Mouse (Mus musculus): Measurements from ENCODE around the gene Khnyn.

Khnyn gene

DNA sequence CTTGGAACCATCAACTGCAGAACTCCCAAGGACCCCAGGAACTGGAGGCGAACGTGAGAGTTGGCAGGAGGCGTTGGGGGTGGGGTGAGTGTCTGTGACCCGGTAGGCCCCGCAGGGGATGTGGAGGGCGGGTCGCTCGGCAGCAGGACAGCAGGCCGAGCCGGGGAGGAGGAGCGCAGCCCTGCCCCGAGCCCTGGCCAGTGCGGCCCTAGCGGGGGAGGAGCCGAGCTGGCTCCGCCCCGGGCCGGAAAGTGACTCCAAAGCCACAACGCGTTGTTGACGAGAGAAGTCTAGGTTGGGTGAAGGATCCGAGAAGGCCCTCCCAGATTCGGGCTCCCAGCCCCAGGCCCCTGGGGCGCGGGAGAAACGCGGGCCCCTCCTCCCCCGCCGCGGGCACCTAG lies at the start of gene Khnyn:
TSS of gene Khnyn (plus strand) at position 235 of the 401 bp plus-strand sequence.
- DNase-seq = peak; percentile 100

- no peak for DNase-seq
Measured at GRCm38 (mm10) chr14:55838312-55838711, 46.4 kb upstream of the Khnyn start.

DNA sequence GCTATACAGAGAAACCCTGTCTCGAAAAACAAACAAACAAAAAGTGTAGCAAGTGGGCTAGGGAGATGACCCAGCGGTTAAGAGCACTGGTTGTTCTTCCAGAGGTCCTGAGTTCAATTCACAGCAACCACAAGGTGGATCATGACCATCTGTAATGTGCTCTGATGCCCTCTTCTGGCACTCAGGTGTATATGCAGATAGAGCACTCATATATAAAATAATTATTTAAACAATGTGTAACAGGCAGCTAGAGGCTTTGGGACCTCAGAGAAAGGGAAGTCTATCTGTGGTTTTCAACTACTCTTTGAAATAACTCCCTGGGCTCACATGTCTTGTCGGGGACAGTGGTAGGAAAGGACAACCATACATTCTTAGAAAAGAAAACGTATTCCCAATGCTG lies 46.0 kb upstream of the Khnyn start:
- no peak for DNase-seq

DNA sequence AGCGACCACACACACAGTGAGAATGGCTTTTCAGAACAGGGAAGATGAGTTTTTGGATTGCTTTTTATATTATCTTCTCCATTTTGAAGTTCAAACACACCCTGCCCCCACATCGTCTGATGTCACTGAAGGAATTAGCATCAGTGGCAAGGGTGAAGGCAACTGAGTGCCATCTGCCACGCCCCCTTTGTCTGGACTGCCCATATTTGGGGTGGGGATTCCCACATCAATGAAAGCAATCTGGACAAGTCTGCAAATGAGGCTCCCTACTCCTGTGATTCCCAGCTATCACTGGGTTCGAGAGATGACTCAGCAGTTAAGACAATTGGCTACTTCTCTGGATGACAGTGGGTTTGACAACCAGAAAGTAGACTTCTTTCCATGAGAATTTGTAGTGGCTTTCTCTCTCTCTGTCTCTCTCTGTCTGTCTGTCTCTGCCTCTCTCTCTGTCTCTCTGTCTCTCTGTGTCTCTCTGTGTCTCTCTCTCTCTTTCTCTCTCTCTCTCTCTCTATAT lies 43.8 kb upstream of the Khnyn start:
- DNase-seq = no peak

- DNase-seq = no peak
Measured at GRCm38 (mm10) chr14:55842794-55843193, 42.0 kb upstream of the Khnyn start.

GRCm38 (mm10) chr14:55845506-55846294 lies 39.0 kb upstream of the Khnyn start:
- no peak for DNase-seq

- DNase-seq = no peak
Measured at GRCm38 (mm10) chr14:55850885-55851284, 33.9 kb upstream of the Khnyn start.

- peak; percentile 94 for DNase-seq
Measured at GRCm38 (mm10) chr14:55852646-55853551, 31.8 kb upstream of the Khnyn start.

DNA sequence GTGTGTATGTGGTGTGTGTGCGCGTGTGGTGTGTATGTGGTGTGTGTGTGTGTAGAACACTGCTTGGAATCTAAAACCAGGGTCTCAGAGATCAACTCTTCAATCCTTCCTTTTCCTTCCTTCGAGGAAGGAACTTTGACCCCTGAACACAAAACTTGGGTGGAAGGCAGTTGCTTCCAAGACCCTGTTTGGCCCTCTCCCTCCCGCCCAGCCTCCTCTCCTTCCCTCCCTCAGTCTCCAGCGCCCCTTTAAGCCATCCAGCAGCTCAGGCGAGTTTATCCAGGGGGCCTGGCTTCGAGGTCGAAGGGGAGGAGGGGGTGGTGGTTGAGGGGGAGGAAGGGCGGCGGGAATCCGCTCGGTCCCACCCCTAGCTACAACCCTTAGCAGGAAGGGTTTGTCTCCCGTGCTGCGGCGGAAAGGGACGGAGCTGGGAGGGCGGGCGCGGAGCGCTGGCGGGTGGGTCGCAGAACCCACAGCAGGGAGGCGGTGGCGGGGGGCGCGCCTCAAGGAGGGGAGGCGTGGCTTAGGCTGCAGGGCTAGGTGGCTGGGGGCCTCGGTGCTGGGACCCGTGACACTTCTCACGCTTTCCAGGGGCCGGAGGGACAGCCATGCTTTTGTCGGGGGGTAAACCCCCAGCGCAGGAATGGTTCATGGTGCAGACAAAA lies 31.0 kb upstream of the Khnyn start, which contains the start of gene Nynrin:
TSS of gene Nynrin (plus strand) at position 390 of the 665 bp plus-strand sequence.
- peak; percentile 99 for DNase-seq

GRCm38 (mm10) chr14:55854406-55855100 lies 30.2 kb upstream of the Khnyn start:
- DNase-seq = no peak

GRCm38 (mm10) chr14:55855101-55855561 lies 29.6 kb upstream of the Khnyn start:
- DNase-seq = peak; percentile 96

- DNase-seq = peak; percentile 92
Measured at GRCm38 (mm10) chr14:55857588-55857987, 27.2 kb upstream of the Khnyn start.

GRCm38 (mm10) chr14:55862186-55862585 lies 22.6 kb upstream of the Khnyn start:
- peak; percentile 94 for DNase-seq

- DNase-seq = peak; percentile 92
Measured at GRCm38 (mm10) chr14:55862970-55863369, 21.8 kb upstream of the Khnyn start.

GRCm38 (mm10) chr14:55863773-55864172 lies 21.0 kb upstream of the Khnyn start:
- DNase-seq = peak; percentile 96

DNA sequence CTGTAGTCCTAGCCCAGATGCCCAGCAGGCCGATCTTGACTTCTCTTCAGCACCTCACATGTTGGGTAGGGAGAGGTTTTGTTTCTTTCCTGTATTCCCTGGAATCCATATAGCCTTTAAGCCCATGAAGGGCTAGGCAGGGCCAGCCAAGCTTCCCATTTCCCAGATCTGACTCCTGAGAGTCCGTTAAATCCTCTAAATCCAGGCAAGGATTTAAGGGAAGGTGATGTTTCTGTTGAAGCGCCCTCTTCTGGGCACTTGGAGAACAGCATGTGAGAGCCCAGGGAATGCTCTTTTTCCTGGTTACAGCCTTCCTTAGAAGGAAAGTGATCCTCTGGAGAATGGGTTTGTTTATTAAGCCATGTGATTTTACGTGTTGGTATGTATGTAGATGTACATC lies 17.8 kb upstream of the Khnyn start:
- DNase-seq = peak; percentile 90

DNA sequence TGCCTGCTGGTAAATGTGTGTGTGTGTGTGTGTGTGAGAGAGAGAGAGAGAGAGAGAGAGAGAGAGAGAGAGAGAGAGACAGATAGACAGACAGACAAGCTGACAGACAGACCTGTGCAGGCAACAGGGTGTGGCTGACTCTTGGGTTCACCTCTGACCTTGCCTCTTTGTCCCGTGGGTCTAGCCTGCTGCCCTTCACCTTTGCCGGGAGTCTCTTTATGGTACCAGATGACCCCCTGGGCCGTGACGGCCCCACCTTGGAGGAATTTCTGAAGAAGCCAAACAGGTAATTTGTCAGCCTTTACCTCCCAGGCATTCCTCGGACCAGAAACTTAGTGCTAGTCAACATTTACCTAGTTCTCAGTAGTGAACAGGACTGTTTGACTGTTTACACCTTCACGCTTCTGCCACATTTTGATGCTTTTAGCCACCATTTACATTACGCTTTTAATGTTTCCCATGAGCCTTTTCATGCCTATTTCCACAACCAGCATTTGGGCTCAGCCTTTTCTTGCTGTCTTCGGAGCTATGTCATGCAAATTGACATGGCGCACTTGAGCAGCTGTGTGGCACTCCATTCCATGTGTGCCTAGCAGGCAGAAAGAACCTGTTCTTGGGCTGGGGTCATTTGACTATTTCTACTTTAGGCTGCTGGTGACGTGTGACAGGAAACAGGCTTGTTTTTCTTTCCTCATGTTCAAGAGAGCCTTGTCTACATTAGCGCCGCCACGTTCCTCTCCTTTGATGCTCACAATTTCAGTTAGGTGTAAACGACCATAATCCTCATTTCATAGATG lies 16.3 kb upstream of the Khnyn start:
- no peak for DNase-seq

- DNase-seq = no peak
Measured at GRCm38 (mm10) chr14:55869538-55869937, 15.2 kb upstream of the Khnyn start.

DNA sequence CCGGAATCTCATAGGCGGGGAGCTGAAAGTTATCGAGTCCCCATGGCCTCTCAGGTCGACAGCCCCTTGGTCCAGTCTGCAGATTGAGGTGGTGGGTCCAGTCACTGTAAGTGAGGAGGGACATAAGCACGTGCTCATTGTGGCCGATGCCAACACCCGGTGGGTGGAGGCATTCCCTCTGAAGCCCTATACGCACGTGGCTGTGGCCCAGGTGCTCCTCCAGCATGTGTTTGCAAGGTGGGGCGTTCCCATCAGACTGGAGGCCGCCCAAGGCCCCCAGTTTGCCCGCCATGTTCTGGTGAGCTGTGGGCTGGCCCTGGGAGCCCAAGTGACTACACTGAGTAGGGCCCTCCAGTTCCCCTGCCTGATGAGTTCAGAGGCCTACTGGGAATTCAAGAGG lies 12.7 kb upstream of the Khnyn start:
- DNase-seq = peak; percentile 90

GRCm38 (mm10) chr14:55872551-55872950 lies 12.2 kb upstream of the Khnyn start:
- DNase-seq = no peak

GRCm38 (mm10) chr14:55873242-55873713 lies 11.5 kb upstream of the Khnyn start:
- peak; percentile 90 for DNase-seq

Measured in heart, adult 11 months (tissue).